Mouse (Mus musculus) CH12.LX (cell line): ENCODE measurements at regions not wholly inside any gene's neighbourhood (a gene's known extent, or its start where the extent isn't known, plus 50 kb on each side); places are given as distances from the start of the nearest gene placed in this dataset.

Experiments
- DNase-seq: peaks from one replicate; pipeline ENCODE4 v3.0.0-alpha.2; 2013; ENCODE audit errors: extremely low read depth
- H3K27ac ChIP-seq: 2 replicates; pipeline ENCODE4 v1.5.1; 2012; ENCODE audit warnings: low read depth, mild to moderate bottlenecking, control low read depth, moderate library complexity; ENCODE audit not compliant: insufficient read depth
- H3K27me3 ChIP-seq: replicated peaks from 2 replicates; pipeline ENCODE3; 2012; ENCODE audit warnings: inconsistent platforms
- H3K36me3 ChIP-seq, 2 experiments: replicated peaks in 1 of 2; 2 replicates each; pipeline versions ENCODE3 to v1.6.1; 2012; ENCODE audit warnings: inconsistent platforms in 1 of 2, low read length in 1 of 2, mild to moderate bottlenecking in 1 of 2, mixed read lengths in 1 of 2, moderate library complexity in 1 of 2; ENCODE audit not compliant: control insufficient read depth in 1 of 2, insufficient read depth in 1 of 2
- H3K4me1 ChIP-seq, 2 experiments: 2 replicates each; pipeline ENCODE4 v1.6.1; 2012; ENCODE audit warnings: inconsistent platforms in 1 of 2, moderate library complexity in 1 of 2; ENCODE audit not compliant: insufficient read depth in 2 of 2, control insufficient read depth in 1 of 2
- H3K4me2 ChIP-seq: 2 replicates; pipeline ENCODE4 v1.6.1; 2012; ENCODE audit warnings: low read depth, mild to moderate bottlenecking, control low read depth; ENCODE audit not compliant: poor library complexity, insufficient read depth, severe bottlenecking
- H3K4me3 ChIP-seq, 3 experiments: fragments of 150-350 bp in 1 of 3; sonication (generic) in 1 of 3; replicated peaks in 1 of 3; 2 replicates each; pipeline versions ENCODE3 to v1.5.1; 2011 to 2012; ENCODE audit warnings: low read depth in 2 of 3, low read length in 2 of 3, mild to moderate bottlenecking in 2 of 3, moderate library complexity in 2 of 3, control low read depth in 1 of 3, improper control_type of control experiment in 1 of 3, inconsistent platforms in 1 of 3, mixed read lengths in 1 of 3; ENCODE audit not compliant: poor library complexity in 1 of 3
- H3K79me2 ChIP-seq: replicated peaks from 2 replicates; pipeline ENCODE4 v1.6.1; 2012; ENCODE audit warnings: mild to moderate bottlenecking, moderate library complexity; ENCODE audit not compliant: control insufficient read depth, poor library complexity, insufficient read depth, severe bottlenecking; ENCODE audit errors: extremely low read depth
- H3K9ac ChIP-seq: 2 replicates; pipeline ENCODE4 v1.6.1; 2012; ENCODE audit warnings: low read depth, mild to moderate bottlenecking, control low read depth, moderate library complexity; ENCODE audit not compliant: insufficient read depth
- H3K9me3 ChIP-seq: replicated peaks from 2 replicates; pipeline ENCODE3; 2012; ENCODE audit warnings: low read length, inconsistent platforms, mixed read lengths
- BHLHE40 ChIP-seq: IDR thresholded peaks from 2 replicates; pipeline ENCODE4 v1.6.1; 2011; ENCODE audit warnings: mild to moderate bottlenecking, low read depth, low read length, improper control_type of control experiment
- CHD1 ChIP-seq: IDR thresholded peaks from 2 replicates; pipeline ENCODE4 v1.6.1; 2012; ENCODE audit warnings: low read depth, low read length, improper control_type of control experiment, inconsistent platforms
- CHD2 ChIP-seq: IDR thresholded peaks from 2 replicates; pipeline ENCODE4 v1.6.1; 2011; ENCODE audit warnings: low read length, improper control_type of control experiment
- ELF1 ChIP-seq: IDR thresholded peaks from 2 replicates; pipeline ENCODE4 v1.6.1; 2014; ENCODE audit warnings: low read depth, mild to moderate bottlenecking, inconsistent platforms, low read length, improper control_type of control experiment
- EP300 ChIP-seq: IDR thresholded peaks from 2 replicates; pipeline ENCODE4 v1.6.1; 2011; ENCODE audit warnings: low read length, improper control_type of control experiment
- ETS1 ChIP-seq: conservative IDR thresholded peaks from 2 replicates; pipeline ENCODE4 v1.6.1; 2012; ENCODE audit warnings: low read depth, mild to moderate bottlenecking, inconsistent platforms, low read length, improper control_type of control experiment, moderate library complexity
- GABPA ChIP-seq: IDR thresholded peaks from 2 replicates; pipeline ENCODE4 v1.6.1; 2012; ENCODE audit warnings: low read depth, low read length, improper control_type of control experiment, inconsistent platforms; ENCODE audit not compliant: insufficient replicate concordance
- HCFC1 ChIP-seq: IDR thresholded peaks from 2 replicates; pipeline ENCODE4 v1.6.1; 2012; ENCODE audit warnings: low read depth, mild to moderate bottlenecking, inconsistent platforms, low read length, improper control_type of control experiment
- IRF4 ChIP-seq: IDR thresholded peaks from 2 replicates; pipeline ENCODE4 v1.6.1; 2014; ENCODE audit warnings: low read depth, mild to moderate bottlenecking, inconsistent platforms, low read length, improper control_type of control experiment
- JUN ChIP-seq: IDR thresholded peaks from 2 replicates; pipeline ENCODE4 v1.6.1; 2011; ENCODE audit warnings: low read depth, mild to moderate bottlenecking, low read length, improper control_type of control experiment, moderate library complexity; ENCODE audit not compliant: insufficient read depth
- MAFK ChIP-seq: IDR thresholded peaks from 2 replicates; pipeline ENCODE4 v1.6.1; 2011; ENCODE audit warnings: low read length, improper control_type of control experiment; ENCODE audit not compliant: insufficient replicate concordance
- MAZ ChIP-seq: IDR thresholded peaks from 2 replicates; pipeline ENCODE4 v1.6.1; 2012; ENCODE audit warnings: low read depth, mild to moderate bottlenecking, inconsistent platforms, low read length, improper control_type of control experiment, moderate library complexity
- MXI1 ChIP-seq: IDR thresholded peaks from 2 replicates; pipeline ENCODE4 v1.6.1; 2011; ENCODE audit warnings: mild to moderate bottlenecking, low read depth, low read length, improper control_type of control experiment
- MYC ChIP-seq: IDR thresholded peaks from 2 replicates; pipeline ENCODE4 v1.6.1; 2011; ENCODE audit warnings: low read depth, mild to moderate bottlenecking, improper control_type of control experiment, low read length
- NRF1 ChIP-seq: IDR thresholded peaks from 2 replicates; pipeline ENCODE4 v1.6.1; 2014; ENCODE audit warnings: low read depth, mild to moderate bottlenecking, inconsistent platforms, low read length, improper control_type of control experiment, moderate library complexity
- PAX5 ChIP-seq: IDR thresholded peaks from 2 replicates; pipeline ENCODE4 v1.6.1; 2012; ENCODE audit warnings: low read length, inconsistent platforms, mixed read lengths
- RCOR1 ChIP-seq: conservative IDR thresholded peaks from 2 replicates; pipeline ENCODE4 v1.6.1; 2012; ENCODE audit warnings: low read depth, mild to moderate bottlenecking, inconsistent platforms, low read length, improper control_type of control experiment
- SIN3A ChIP-seq: IDR thresholded peaks from 2 replicates; pipeline ENCODE4 v1.6.1; 2012; ENCODE audit warnings: low read length, improper control_type of control experiment, inconsistent platforms
- TBP ChIP-seq: conservative IDR thresholded peaks from 2 replicates; pipeline ENCODE4 v1.6.1; 2011; ENCODE audit warnings: low read depth, low read length, improper control_type of control experiment
- TCF12 ChIP-seq: IDR thresholded peaks from 2 replicates; pipeline ENCODE4 v1.6.1; 2014; ENCODE audit warnings: low read depth, mild to moderate bottlenecking, inconsistent platforms, low read length, improper control_type of control experiment
- USF1 ChIP-seq: IDR thresholded peaks from 2 replicates; pipeline ENCODE4 v1.6.1; 2014; ENCODE audit warnings: low read depth, mild to moderate bottlenecking, inconsistent platforms, low read length, improper control_type of control experiment
- USF2 ChIP-seq: conservative IDR thresholded peaks from 2 replicates; pipeline ENCODE4 v1.6.1; 2011; ENCODE audit warnings: low read depth, low read length, improper control_type of control experiment
- ZKSCAN1 ChIP-seq: IDR thresholded peaks from 2 replicates; pipeline ENCODE4 v1.6.1; 2012; ENCODE audit warnings: low read depth, inconsistent platforms, low read length, improper control_type of control experiment, borderline replicate concordance
- ZMIZ1 ChIP-seq: IDR thresholded peaks from 2 replicates; pipeline ENCODE4 v1.6.1; 2012; ENCODE audit warnings: low read depth, mild to moderate bottlenecking, inconsistent platforms, low read length, improper control_type of control experiment
- dilution Hi-C: fragments of 300-500 bp; cut with MboI; formaldehyde crosslinking; loops from 2 replicates; pipeline ENCODE4 v1.14.3; 2020; ENCODE audit warnings: low sequenced_read_pairs; ENCODE audit not compliant: extremely low pct_unique_long_range_greater_than_20kb, extremely low pct_ligation_motif_present
- in situ Hi-C: fragments of 300-500 bp; cut with MboI; formaldehyde crosslinking; loops from 3 replicates; pipeline ENCODE4 v1.14.3; 2019; ENCODE audit warnings: low sequenced_read_pairs, low pct_ligation_motif_present, low pct_unique_long_range_greater_than_20kb, mixed read lengths

DNA sequence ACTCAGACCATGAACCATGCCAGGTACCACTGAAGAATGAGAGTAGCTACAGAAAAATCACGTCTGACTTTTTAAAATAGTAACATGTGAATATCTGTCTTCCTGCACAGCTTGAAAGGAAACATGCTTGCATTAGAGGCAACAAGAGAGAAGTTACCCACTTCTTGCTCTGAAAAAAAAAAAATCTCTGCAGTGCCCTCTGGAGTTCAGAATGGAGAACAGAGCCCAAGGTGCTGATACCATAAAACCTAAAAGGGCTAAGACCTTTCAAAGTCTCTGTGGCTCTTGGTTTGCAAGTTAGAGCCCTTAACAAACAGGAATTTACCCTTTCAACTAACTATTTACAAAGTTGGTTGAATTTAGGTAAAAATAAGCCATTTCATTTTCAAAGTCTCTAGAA is 69.6 kb upstream of the 2610301B20Rik start (continued):
- TF ChIP-seq MXI1 (no peak), ELF1 (no peak)
- TF ChIP-seq, all 38 proteins: peak for 5

DNA sequence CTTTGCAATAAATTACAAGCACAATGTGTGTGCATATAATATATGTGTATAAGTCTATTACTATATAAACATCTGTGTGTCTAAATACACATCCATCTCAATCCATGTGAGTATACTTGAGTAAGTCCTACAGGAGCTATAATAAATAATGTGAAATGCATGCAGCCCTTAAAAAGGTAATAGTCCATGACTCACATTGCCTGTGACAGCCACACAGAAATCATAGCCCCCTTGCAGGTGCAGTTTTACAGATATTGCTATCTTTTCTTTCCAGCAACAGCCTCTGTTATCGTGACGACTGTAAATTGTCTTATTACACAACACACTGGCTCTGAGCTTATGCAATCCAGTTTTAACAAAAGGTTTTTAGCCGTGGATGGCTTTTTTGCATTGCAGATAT is 67.0 kb upstream of the 2610301B20Rik start:
- H3K36me3 ChIP-seq, result no peaks in the 10 kb centered on the region
- H3K27me3 ChIP-seq, result no peaks in the 10 kb centered on the region
- DNase-seq, result no peak
- no peak overlapping the region for H3K27ac ChIP-seq
- in situ Hi-C loops, result no loop called here
- H3K79me2 ChIP-seq, result no peaks in the 10 kb centered on the region
- H3K9ac ChIP-seq, result no peak overlapping the region
- no peaks in the 10 kb centered on the region for H3K9me3 ChIP-seq
- H3K4me3 ChIP-seq, result no peak overlapping the region
- no peaks in the 10 kb centered on the region for H3K4me1 ChIP-seq
- dilution Hi-C loops, result no loop called here
- no peak for TF ChIP-seq MAZ
- no peak for TF ChIP-seq MYC
- TF ChIP-seq BHLHE40, result no peak
- no peak for TF ChIP-seq RCOR1
- TF ChIP-seq GABPA, result no peak
- no peak for TF ChIP-seq TCF12
- no peak for TF ChIP-seq USF1
- no peak for TF ChIP-seq NRF1
- TF ChIP-seq ETS1, result no peak
- no peak for TF ChIP-seq IRF4
- no peak for TF ChIP-seq ELF1
- TF ChIP-seq CHD2, result no peak
- TF ChIP-seq USF2, result no peak
- TF ChIP-seq ZMIZ1, result no peak
- no peak for TF ChIP-seq CHD1
- no peak for TF ChIP-seq MXI1
- TF ChIP-seq SIN3A, result no peak
- no peak for TF ChIP-seq ZKSCAN1
- no peak overlapping the region for H3K4me2 ChIP-seq

DNA sequence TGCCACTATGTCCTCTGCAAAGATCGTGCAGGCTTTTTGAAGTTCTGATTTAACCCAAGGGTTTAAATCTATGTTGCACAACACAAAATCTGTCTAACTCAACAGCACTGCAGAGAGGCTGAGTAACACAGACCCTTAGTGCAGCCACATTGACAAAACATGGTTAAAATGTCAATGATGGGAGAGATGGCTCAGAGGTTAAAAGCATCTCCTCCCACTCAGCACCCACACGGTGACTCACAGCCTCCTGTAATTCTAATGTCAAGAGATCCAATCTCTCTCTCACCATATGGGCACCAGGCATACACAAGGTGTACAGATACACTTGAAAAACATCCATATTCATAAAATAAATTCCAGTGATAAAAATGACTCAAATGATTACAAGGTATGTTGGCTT is 61.4 kb upstream of the 2610301B20Rik start:
- no peak overlapping the region for H3K27ac ChIP-seq
- dilution Hi-C loops, result no loop called here

More for the DNA sequence above, 61.4 kb upstream of the 2610301B20Rik start:
- DNase-seq, result no peak
- H3K9ac ChIP-seq, result no peak overlapping the region
- peaks cover 0 to 3% of the 10 kb centered on the region in 2 experiments; a peak in 2 of 4 replicates for H3K4me1 ChIP-seq
- H3K36me3 ChIP-seq, result no peaks in the 10 kb centered on the region
- no peak overlapping the region for H3K4me3 ChIP-seq
- in situ Hi-C loops, result no loop called here
- H3K9me3 ChIP-seq, result no peaks in the 10 kb centered on the region
- no peaks in the 10 kb centered on the region for H3K79me2 ChIP-seq
- no peak overlapping the region for H3K4me2 ChIP-seq
- no peaks in the 10 kb centered on the region for H3K27me3 ChIP-seq
- TF ChIP-seq HCFC1 (no peak), IRF4 (no peak), JUN (no peak), EP300 (no peak), ELF1 (no peak), MAFK (no peak), TBP (no peak), USF2 (no peak), USF1 (no peak), PAX5 (no peak), SIN3A (no peak), MXI1 (no peak), TCF12 (no peak), MYC (no peak)
